Mouse (Mus musculus): Measurements from ENCODE around the gene Zdhhc3. TPM values are rescaled to one million over a fixed set of nuclear protein-coding genes. Genes with fewer than 3 reads are reported as not detected.

Gene Zdhhc3
- polyA plus RNA-seq, 1 experiment from 2014 or later: 93.5 TPM

GRCm38 (mm10) chr9:123109188-123109587 lies 3.8 kb downstream of the Zdhhc3 start:
- Histone ChIP-seq H3K9me3 (no peaks in the 10 kb centered on the region), H3K4me3 (no peak overlapping the region), H3K4me2 (no peak overlapping the region), H3K27me3 (no peaks in the 10 kb centered on the region), H3K9ac (no peak overlapping the region), H3K36me3 (no peaks in the 10 kb centered on the region; the same call in 1 of the 2 replicates), H3K4me1 (replicated peaks) (peaks cover 20% of the 10 kb centered on the region), H3K27ac (replicated peaks) (no peak overlapping the region)
- 94% methylated on average over 7 of the region's 7 CpGs for WGBS
- ATAC-seq (ENCODE audit: low FRiP score, low read depth): no peak

GRCm38 (mm10) chr9:123107186-123107585 lies 5.8 kb downstream of the Zdhhc3 start:
- Histone ChIP-seq H3K9me3 (no peaks in the 10 kb centered on the region), H3K4me3 (no peak overlapping the region), H3K4me2 (no peak overlapping the region), H3K27ac (replicated peaks) (no peak overlapping the region), H3K4me1 (replicated peaks) (peaks cover 11% of the 10 kb centered on the region), H3K27me3 (no peaks in the 10 kb centered on the region), H3K36me3 (no peaks in the 10 kb centered on the region; the same call in 1 of the 2 replicates), H3K9ac (no peak overlapping the region)
- no peak for ATAC-seq (ENCODE audit: low FRiP score, low read depth)
- WGBS: 93% methylated on average over 4 of the region's 4 CpGs

- Histone ChIP-seq H3K27me3 (no peaks in the 10 kb centered on the region), H3K36me3 (peaks cover 8% of the 10 kb centered on the region; the same call in 1 of the 2 replicates), H3K9me3 (no peaks in the 10 kb centered on the region), H3K27ac (replicated peaks) (no peak overlapping the region), H3K4me2 (no peak overlapping the region), H3K4me1 (replicated peaks) (no peaks in the 10 kb centered on the region), H3K4me3 (no peak overlapping the region), H3K9ac (no peak overlapping the region)
- no peak for ATAC-seq (ENCODE audit: low FRiP score, low read depth)
These were observed 8.6 kb downstream of the Zdhhc3 start for GRCm38 (mm10) chr9:123104362-123104761.

- Histone ChIP-seq H3K9ac (no peak overlapping the region), H3K4me2 (no peak overlapping the region), H3K9me3 (no peaks in the 10 kb centered on the region), H3K4me1 (replicated peaks) (no peaks in the 10 kb centered on the region), H3K27ac (replicated peaks) (no peak overlapping the region), H3K4me3 (no peak overlapping the region), H3K27me3 (no peaks in the 10 kb centered on the region), H3K36me3 (peaks cover 14% of the 10 kb centered on the region)
- no peak for ATAC-seq (ENCODE audit: low FRiP score, low read depth)
These were observed 9.6 kb downstream of the Zdhhc3 start for GRCm38 (mm10) chr9:123103425-123103824.

- H3K4me3 ChIP-seq: no peak overlapping the region
- H3K27me3 ChIP-seq: no peaks in the 10 kb centered on the region
- H3K4me2 ChIP-seq: no peak overlapping the region
- H3K9me3 ChIP-seq: no peaks in the 10 kb centered on the region
- no peak for ATAC-seq (ENCODE audit: low FRiP score, low read depth)
- H3K36me3 ChIP-seq: peaks cover 44% of the 10 kb centered on the region
- WGBS: 95% methylated on average over 16 of the region's 16 CpGs
- H3K4me1 ChIP-seq (replicated peaks): no peaks in the 10 kb centered on the region
- H3K9ac ChIP-seq: no peak overlapping the region
- H3K27ac ChIP-seq (replicated peaks): no peak overlapping the region
These were observed 13.2 kb downstream of the Zdhhc3 start for GRCm38 (mm10) chr9:123099631-123100455.

GRCm38 (mm10) chr9:123090844-123091243 lies 22.2 kb downstream of the Zdhhc3 start:
- no peak for ATAC-seq (ENCODE audit: low FRiP score, low read depth)
- WGBS: 94% methylated on average over 4 of the region's 4 CpGs
- no peak overlapping the region for H3K4me2 ChIP-seq
- H3K4me1 ChIP-seq (replicated peaks): no peaks in the 10 kb centered on the region
- H3K4me3 ChIP-seq: no peak overlapping the region
- H3K9ac ChIP-seq: no peak overlapping the region
- no peaks in the 10 kb centered on the region for H3K9me3 ChIP-seq
- H3K36me3 ChIP-seq: peaks cover 39% of the 10 kb centered on the region
- H3K27me3 ChIP-seq: no peaks in the 10 kb centered on the region
- H3K27ac ChIP-seq (replicated peaks): no peak overlapping the region

- Histone ChIP-seq H3K4me1 (replicated peaks) (no peaks in the 10 kb centered on the region), H3K9ac (no peak overlapping the region), H3K27ac (replicated peaks) (no peak overlapping the region), H3K36me3 (peaks cover 39% of the 10 kb centered on the region), H3K27me3 (no peaks in the 10 kb centered on the region), H3K9me3 (no peaks in the 10 kb centered on the region), H3K4me3 (no peak overlapping the region), H3K4me2 (no peak overlapping the region)
- WGBS: 84% methylated on average over 3 of the region's 3 CpGs
- no peak for ATAC-seq (ENCODE audit: low FRiP score, low read depth)
These were observed 25.4 kb downstream of the Zdhhc3 start for GRCm38 (mm10) chr9:123087558-123087957.

- Histone ChIP-seq H3K36me3 (peaks cover 39% of the 10 kb centered on the region), H3K9ac (no peak overlapping the region)
These were observed 27.6 kb downstream of the Zdhhc3 start for GRCm38 (mm10) chr9:123085373-123085772.

GRCm38 (mm10) chr9:123080796-123081195 lies 32.2 kb downstream of the Zdhhc3 start:
- no peak for ATAC-seq (ENCODE audit: low FRiP score, low read depth)
- H3K4me1 ChIP-seq (replicated peaks): no peaks in the 10 kb centered on the region
- no peaks in the 10 kb centered on the region for H3K27me3 ChIP-seq
- H3K36me3 ChIP-seq: peaks cover 28% of the 10 kb centered on the region
- no peaks in the 10 kb centered on the region for H3K9me3 ChIP-seq
- no peak overlapping the region for H3K9ac ChIP-seq
- no peak overlapping the region for H3K27ac ChIP-seq (replicated peaks)
- no peak overlapping the region for H3K4me3 ChIP-seq
- 77% methylated on average over 1 of the region's 1 CpGs for WGBS
- no peak overlapping the region for H3K4me2 ChIP-seq

More at GRCm38 (mm10) chr9:123085373-123085772, 27.6 kb downstream of the Zdhhc3 start:
- 89% methylated on average over 1 of the region's 1 CpGs for WGBS
- Histone ChIP-seq H3K4me2 (no peak overlapping the region), H3K4me1 (replicated peaks) (no peaks in the 10 kb centered on the region), H3K27ac (replicated peaks) (no peak overlapping the region), H3K4me3 (no peak overlapping the region), H3K27me3 (no peaks in the 10 kb centered on the region), H3K9me3 (no peaks in the 10 kb centered on the region)
- ATAC-seq (ENCODE audit: low FRiP score, low read depth): no peak

- no peak overlapping the region for H3K4me3 ChIP-seq
- H3K9ac ChIP-seq: no peak overlapping the region
- no peaks in the 10 kb centered on the region for H3K27me3 ChIP-seq
- H3K4me1 ChIP-seq (replicated peaks): no peaks in the 10 kb centered on the region
- no peaks in the 10 kb centered on the region for H3K9me3 ChIP-seq
- H3K36me3 ChIP-seq: peaks cover 28% of the 10 kb centered on the region
- H3K4me2 ChIP-seq: no peak overlapping the region
- WGBS: 97% methylated on average over 7 of the region's 7 CpGs
- no peak for ATAC-seq (ENCODE audit: low FRiP score, low read depth)
- H3K27ac ChIP-seq (replicated peaks): no peak overlapping the region
These were observed 32.6 kb downstream of the Zdhhc3 start for GRCm38 (mm10) chr9:123080355-123080754.

GRCm38 (mm10) chr9:123079149-123079548 lies 33.9 kb downstream of the Zdhhc3 start:
- H3K36me3 ChIP-seq: peaks cover 24% of the 10 kb centered on the region
- no peak overlapping the region for H3K9ac ChIP-seq
- H3K4me3 ChIP-seq: no peak overlapping the region
- no peak for ATAC-seq (ENCODE audit: low FRiP score, low read depth)
- no peak overlapping the region for H3K27ac ChIP-seq (replicated peaks)
- 94% methylated on average over 5 of the region's 5 CpGs for WGBS
- H3K4me2 ChIP-seq: no peak overlapping the region
- no peaks in the 10 kb centered on the region for H3K9me3 ChIP-seq
- H3K27me3 ChIP-seq: no peaks in the 10 kb centered on the region
- no peaks in the 10 kb centered on the region for H3K4me1 ChIP-seq (replicated peaks)

- WGBS: 90% methylated on average over 3 of the region's 3 CpGs
- Histone ChIP-seq H3K27ac (replicated peaks) (no peak overlapping the region), H3K9me3 (no peaks in the 10 kb centered on the region), H3K9ac (no peak overlapping the region), H3K36me3 (no peaks in the 10 kb centered on the region), H3K27me3 (no peaks in the 10 kb centered on the region), H3K4me2 (no peak overlapping the region), H3K4me1 (replicated peaks) (no peaks in the 10 kb centered on the region), H3K4me3 (no peak overlapping the region)
- no peak for ATAC-seq (ENCODE audit: low FRiP score, low read depth)
These were observed 52.8 kb downstream of the Zdhhc3 start for GRCm38 (mm10) chr9:123060172-123060571.

Data from hindbrain, embryonic 15.5 days (tissue).